Mouse (Mus musculus): ENCODE results near the gene Cyp2j9. TPM values are rescaled to one million over a fixed set of nuclear protein-coding genes. Genes with fewer than 3 reads are reported as not detected.
A peak's percentile ranks its signal among the peaks of the same experiment; 100 is the strongest.
"Not testable (repeated sequence)": the region's sequence is repeated elsewhere in the genome, so short reads cannot be mapped to it uniquely, and the experiment has no call there.

The Cyp2j9 gene
- polyA plus RNA-seq (2015; fragmentation: Nextera tagmentation; extraction: Ambion mirVana) = 4.8 and 6.7 TPM in 2 replicates

DNA sequence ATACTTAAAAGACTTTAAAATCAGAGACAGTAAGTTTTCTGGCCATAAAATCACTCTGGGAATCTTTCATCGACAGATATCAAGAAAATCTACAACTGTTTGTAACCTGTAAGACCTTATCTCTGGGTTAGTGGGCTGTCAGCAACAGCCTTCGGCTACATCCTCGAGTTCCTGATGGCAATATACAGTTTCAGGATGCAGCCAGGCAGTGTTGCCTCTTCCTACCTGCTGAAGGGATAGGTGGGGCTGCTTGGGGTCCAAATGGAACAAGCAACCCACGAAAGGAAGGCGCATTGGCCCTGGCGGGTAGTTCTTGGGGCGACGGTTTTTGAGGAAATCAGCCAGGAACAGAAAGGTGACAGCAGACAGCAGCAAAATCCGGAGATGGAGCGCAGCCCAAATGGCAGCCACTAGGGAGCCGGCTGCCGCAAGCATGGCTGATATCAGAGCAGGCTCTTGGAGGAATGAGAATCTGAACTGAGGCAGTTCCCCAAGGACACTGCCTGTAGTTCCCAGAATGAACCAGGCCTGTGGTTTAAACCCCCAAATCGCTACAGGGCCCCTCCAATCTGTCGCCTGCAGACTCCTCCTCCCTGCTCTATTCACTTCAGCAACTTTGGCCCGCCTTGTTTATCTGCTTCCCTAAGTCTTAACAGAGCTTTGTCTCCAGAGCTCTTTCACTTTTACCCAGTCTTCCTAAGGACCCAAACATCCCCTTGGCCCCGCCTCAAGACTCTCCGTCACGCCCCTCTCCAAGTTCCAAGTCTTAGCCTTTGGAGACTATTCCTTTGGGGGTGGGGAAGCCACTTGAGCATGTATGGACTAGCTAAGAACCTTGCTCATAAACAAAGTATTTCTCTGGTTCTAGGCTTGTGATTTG lies at the start of gene Cyp2j9:
Gene Cyp2j9, minus strand, starts transcription at position 668 of the 880 bp plus-strand sequence.
- Histone ChIP-seq H3K27me3 (no peaks in the 10 kb centered on the region), H3K4me1 (replicated peaks) (peaks cover 11% of the 10 kb centered on the region), H3K9me3 (no peaks in the 10 kb centered on the region), H3K27ac (replicated peaks) (peak within 1 kb of the TSS; percentile 69), H3K9ac (peak within 1 kb of the TSS; percentile 64), H3K36me3 (no peaks in the 10 kb centered on the region), H3K4me2 (peak within 1 kb of the TSS; percentile 63), H3K4me3 (peak within 1 kb of the TSS; percentile 38)
- ATAC-seq (ENCODE audit: low read depth) = peak; percentile 94
- WGBS = 12% methylated on average over 18 of the region's 18 CpGs

- ATAC-seq (ENCODE audit: low read depth) = no peak
- Histone ChIP-seq H3K4me1 (replicated peaks) (no peaks in the 10 kb centered on the region), H3K4me2 (no peak overlapping the region), H3K36me3 (no peaks in the 10 kb centered on the region), H3K4me3 (no peak overlapping the region), H3K27me3 (no peaks in the 10 kb centered on the region), H3K27ac (replicated peaks) (no peak overlapping the region), H3K9me3 (no peaks in the 10 kb centered on the region), H3K9ac (no peak overlapping the region)
- 84% methylated on average over 1 of the region's 1 CpGs for WGBS
Observed at GRCm38 (mm10) chr4:96635455-96635854, 44.1 kb upstream of the Cyp2j9 start.

- Histone ChIP-seq H3K9ac (no peak overlapping the region), H3K4me1 (replicated peaks) (no peaks in the 10 kb centered on the region), H3K9me3 (peaks cover 7% of the 10 kb centered on the region; the same call in 1 of the 2 replicates), H3K36me3 (no peaks in the 10 kb centered on the region), H3K4me3 (no peak overlapping the region), H3K27me3 (no peaks in the 10 kb centered on the region), H3K27ac (replicated peaks) (no peak overlapping the region), H3K4me2 (no peak overlapping the region)
- WGBS = 92% methylated on average over 1 of the region's 1 CpGs
- ATAC-seq (ENCODE audit: low read depth) = no peak
Observed at GRCm38 (mm10) chr4:96622474-96622873, 31.1 kb upstream of the Cyp2j9 start.

DNA sequence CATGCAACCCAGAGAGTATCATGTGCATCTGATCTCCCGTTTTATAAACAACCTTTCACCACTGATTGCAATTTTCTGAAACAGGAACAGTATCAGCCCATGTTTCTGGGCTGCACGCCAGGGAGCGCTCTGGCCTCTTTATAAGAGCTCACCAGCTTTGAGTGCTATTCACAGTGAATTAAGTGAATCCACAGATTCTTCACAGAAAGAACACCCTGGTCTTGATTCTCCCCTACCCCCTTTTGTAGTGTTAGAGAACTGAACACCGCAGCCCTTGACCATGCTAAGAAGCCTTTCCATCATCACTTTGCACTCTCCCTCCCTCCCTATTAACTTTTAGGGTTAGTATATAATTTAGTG lies 393 bp upstream of the Cyp2j9 start:
- H3K27ac ChIP-seq (replicated peaks) = peak overlapping the region; percentile 69; the same call in 1 of the 2 replicates
- H3K9me3 ChIP-seq = no peaks in the 10 kb centered on the region
- peak overlapping the region; percentile 63 for H3K4me2 ChIP-seq
- no peaks in the 10 kb centered on the region for H3K36me3 ChIP-seq
- H3K4me1 ChIP-seq (replicated peaks) = peaks cover 11% of the 10 kb centered on the region
- peak overlapping the region; percentile 38; the same call in 1 of the 2 replicates for H3K4me3 ChIP-seq
- no peaks in the 10 kb centered on the region for H3K27me3 ChIP-seq
- WGBS = 42% methylated on average over 4 of the region's 4 CpGs
- no peak overlapping the region for H3K9ac ChIP-seq
- ATAC-seq (ENCODE audit: low read depth) = peak; percentile 80

- no peaks in the 10 kb centered on the region for H3K36me3 ChIP-seq
- H3K27ac ChIP-seq (replicated peaks) = no peak overlapping the region
- no peak for ATAC-seq (ENCODE audit: low read depth)
- H3K9me3 ChIP-seq = no peaks in the 10 kb centered on the region
- H3K4me2 ChIP-seq = no peak overlapping the region
- H3K27me3 ChIP-seq = no peaks in the 10 kb centered on the region
- no peaks in the 10 kb centered on the region for H3K4me1 ChIP-seq (replicated peaks)
- H3K4me3 ChIP-seq = no peak overlapping the region
- 78% methylated on average over 1 of the region's 1 CpGs for WGBS
- no peak overlapping the region for H3K9ac ChIP-seq
Observed at GRCm38 (mm10) chr4:96581425-96582088, 9.8 kb downstream of the Cyp2j9 start.

GRCm38 (mm10) chr4:96580351-96580750 lies 11.0 kb downstream of the Cyp2j9 start:
- 63% methylated on average over 6 of the region's 6 CpGs for WGBS

GRCm38 (mm10) chr4:96569442-96569841 lies 21.9 kb downstream of the Cyp2j9 start:
- Histone ChIP-seq H3K9me3 (no peaks in the 10 kb centered on the region), H3K36me3 (no peaks in the 10 kb centered on the region), H3K4me2 (no peak overlapping the region), H3K27ac (replicated peaks) (no peak overlapping the region), H3K4me3 (no peak overlapping the region), H3K27me3 (no peaks in the 10 kb centered on the region), H3K9ac (no peak overlapping the region), H3K4me1 (replicated peaks) (no peaks in the 10 kb centered on the region)
- no peak for ATAC-seq (ENCODE audit: low read depth)
- WGBS = 73% methylated on average over 3 of the region's 3 CpGs

More at GRCm38 (mm10) chr4:96580351-96580750, 11.0 kb downstream of the Cyp2j9 start:
- not testable (repeated sequence) for ATAC-seq (ENCODE audit: low read depth); H3K4me2 ChIP-seq; H3K27ac ChIP-seq (replicated peaks); H3K27me3 ChIP-seq; H3K9me3 ChIP-seq; H3K36me3 ChIP-seq; H3K4me3 ChIP-seq; H3K9ac ChIP-seq; H3K4me1 ChIP-seq (replicated peaks)

GRCm38 (mm10) chr4:96567988-96568387 lies 23.4 kb downstream of the Cyp2j9 start:
- no peak overlapping the region for H3K4me3 ChIP-seq
- H3K9ac ChIP-seq = no peak overlapping the region
- H3K4me2 ChIP-seq = no peak overlapping the region
- no peaks in the 10 kb centered on the region for H3K27me3 ChIP-seq
- H3K36me3 ChIP-seq = no peaks in the 10 kb centered on the region
- WGBS = 62% methylated on average over 1 of the region's 1 CpGs
- H3K9me3 ChIP-seq = no peaks in the 10 kb centered on the region
- no peak overlapping the region for H3K27ac ChIP-seq (replicated peaks)
- no peaks in the 10 kb centered on the region for H3K4me1 ChIP-seq (replicated peaks)
- no peak for ATAC-seq (ENCODE audit: low read depth)

GRCm38 (mm10) chr4:96565808-96566207 lies 25.6 kb downstream of the Cyp2j9 start:
- Histone ChIP-seq H3K4me2 (no peak overlapping the region), H3K9me3 (no peaks in the 10 kb centered on the region), H3K36me3 (no peaks in the 10 kb centered on the region), H3K4me1 (replicated peaks) (no peaks in the 10 kb centered on the region), H3K4me3 (no peak overlapping the region), H3K27ac (replicated peaks) (no peak overlapping the region), H3K9ac (no peak overlapping the region), H3K27me3 (no peaks in the 10 kb centered on the region)
- ATAC-seq (ENCODE audit: low read depth) = no peak

DNA sequence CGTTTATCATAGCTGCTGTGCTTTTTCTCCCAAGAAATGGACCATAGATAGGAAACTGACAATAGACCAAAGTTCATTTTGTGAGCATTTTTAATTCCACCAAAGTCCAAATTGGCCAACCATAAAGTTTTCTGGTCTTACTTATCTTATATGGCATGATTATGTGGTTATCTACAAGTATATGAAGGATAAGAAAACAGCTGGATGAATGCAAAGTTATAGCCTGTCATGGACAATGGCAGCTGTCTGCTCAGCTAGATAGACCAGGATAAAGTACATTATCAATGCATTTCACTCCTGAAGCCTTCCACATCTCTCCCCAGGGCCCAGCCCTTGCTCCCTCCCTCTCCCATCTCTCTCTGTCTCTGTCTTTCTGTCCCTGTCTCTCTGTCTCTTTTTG lies 30.9 kb downstream of the Cyp2j9 start:
- H3K4me2 ChIP-seq = no peak overlapping the region
- no peak overlapping the region for H3K4me3 ChIP-seq
- H3K9ac ChIP-seq = no peak overlapping the region
- ATAC-seq (ENCODE audit: low read depth) = no peak
- 91% methylated on average over 1 of the region's 1 CpGs for WGBS
- H3K27me3 ChIP-seq = no peaks in the 10 kb centered on the region
- H3K4me1 ChIP-seq (replicated peaks) = no peaks in the 10 kb centered on the region
- H3K27ac ChIP-seq (replicated peaks) = no peak overlapping the region
- H3K36me3 ChIP-seq = no peaks in the 10 kb centered on the region
- no peaks in the 10 kb centered on the region for H3K9me3 ChIP-seq

- ATAC-seq (ENCODE audit: low read depth) = no peak
- H3K9me3 ChIP-seq = no peaks in the 10 kb centered on the region
- no peak overlapping the region for H3K27ac ChIP-seq (replicated peaks)
- H3K4me2 ChIP-seq = no peak overlapping the region
- H3K4me3 ChIP-seq = no peak overlapping the region
- no peaks in the 10 kb centered on the region for H3K36me3 ChIP-seq
- no peak overlapping the region for H3K9ac ChIP-seq
- WGBS = 78% methylated on average over 1 of the region's 1 CpGs
- no peaks in the 10 kb centered on the region for H3K4me1 ChIP-seq (replicated peaks)
- no peaks in the 10 kb centered on the region for H3K27me3 ChIP-seq
Observed at GRCm38 (mm10) chr4:96559781-96560180, 31.6 kb downstream of the Cyp2j9 start.

DNA sequence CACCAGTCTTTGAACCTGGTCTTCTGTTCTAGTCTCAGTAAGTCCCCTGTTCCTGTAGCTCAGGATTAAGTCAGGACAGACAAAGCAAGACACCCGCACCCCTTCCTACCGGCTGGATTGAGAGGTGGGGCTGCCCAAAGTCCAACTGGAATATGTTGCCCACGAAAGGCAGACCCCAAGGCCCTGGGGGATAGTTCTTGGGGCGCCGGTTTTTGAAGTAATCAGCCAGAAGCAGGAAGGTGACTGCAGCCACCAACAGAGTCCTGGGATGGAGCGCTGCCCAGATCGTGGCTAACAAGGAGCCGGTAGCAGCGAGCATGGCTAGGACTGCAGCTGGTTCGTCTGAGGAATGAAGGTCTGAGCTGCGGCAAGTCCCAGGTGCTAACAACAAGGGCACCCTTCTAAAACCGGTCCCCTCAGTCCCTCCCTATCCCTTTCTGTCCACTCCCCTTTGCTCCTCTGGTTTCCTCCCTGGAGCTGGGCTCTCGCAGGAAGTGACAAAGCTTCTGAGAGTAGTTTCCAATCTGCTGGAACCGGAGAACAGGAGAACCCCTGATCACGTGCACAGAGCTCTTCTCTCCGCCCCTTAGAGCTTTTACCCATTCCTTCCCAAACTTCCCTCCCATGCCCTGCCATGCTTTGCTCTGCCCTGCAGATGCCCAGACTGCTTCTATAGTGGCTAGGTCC lies 38.1 kb downstream of the Cyp2j9 start, which contains the start of gene Cyp2j6:
Gene Cyp2j6, minus strand, starts transcription at position 529 of the 687 bp plus-strand sequence.
- H3K27ac ChIP-seq (replicated peaks) = peak within 1 kb of the TSS; percentile 61
- peak within 1 kb of the TSS; percentile 82 for H3K9ac ChIP-seq
- H3K27me3 ChIP-seq = no peaks in the 10 kb centered on the region
- ATAC-seq (ENCODE audit: low read depth) = peak; percentile 92
- peaks cover 3% of the 10 kb centered on the region for H3K4me1 ChIP-seq (replicated peaks)
- H3K36me3 ChIP-seq = no peaks in the 10 kb centered on the region
- peak within 1 kb of the TSS; percentile 70 for H3K4me2 ChIP-seq
- H3K4me3 ChIP-seq = peak within 1 kb of the TSS; percentile 57
- WGBS = 6% methylated on average over 16 of the region's 16 CpGs
- no peaks in the 10 kb centered on the region for H3K9me3 ChIP-seq
